In genomic region chr11:61038277-61038782, GRCm38 (mm10) we compare ENCODE assay signal across 14 mouse cellular contexts. TPM values are rescaled to one million over a fixed set of nuclear protein-coding genes. Genes with fewer than 3 reads are reported as not detected.
DNase-seq lines count a peak whose midpoint lies in the region; ATAC-seq and TF ChIP-seq lines count a peak whose summit lies in the region.
"Had no signal": no experiment of that assay in that cellular context is flagged by ENCODE, and none has a peak within 500 bp of the region (broad histone marks: within the 10 kb centered on the region; RNA-seq: fewer than 3 reads in every experiment).

No protein-coding gene starts in this region.

- H3K9ac ChIP-seq in midbrain, postnatal 0 days (replicated peaks; ENCODE audit: low read length, poor library complexity, severe bottlenecking), result no peak overlapping the region
- H3K9ac ChIP-seq in midbrain, embryonic 11.5 days (ENCODE audit: low read length), result no peak overlapping the region
- H3K9ac ChIP-seq: limb, embryonic 12.5 days had no signal

- no peaks in the 10 kb centered on the region for H3K27me3 ChIP-seq in midbrain, postnatal 0 days (ENCODE audit: insufficient read depth, low read length)
- no peaks in the 10 kb centered on the region for H3K27me3 ChIP-seq in midbrain, embryonic 11.5 days (ENCODE audit: control insufficient read depth, insufficient read depth, low read length)

- H3K4me1 ChIP-seq in midbrain, postnatal 0 days (ENCODE audit: insufficient read depth, low read length), result no peaks in the 10 kb centered on the region
- no peaks in the 10 kb centered on the region for H3K4me1 ChIP-seq in midbrain, embryonic 11.5 days (ENCODE audit: control insufficient read depth, insufficient read depth, low read length)

- peak; percentile 25 to 35 for DNase-seq in heart, adult 18-20 months
- no peak for DNase-seq in heart, postnatal 25 days (ENCODE audit: low spot score)
- peak; percentile 54 for DNase-seq in midbrain, postnatal 0 days (ENCODE audit: low spot score)
- DNase-seq in midbrain, embryonic 11.5 days (ENCODE audit: low spot score, missing footprints), result no peak
- DNase-seq in cerebellum, postnatal 25 days, result peak; percentile 77 to 79
- no peak for DNase-seq in B cell, adult 2 months
- DNase-seq in layer of hippocampus, postnatal 36 days, result no peak
- DNase-seq: lung, adult 18-20 months; thymus, postnatal 4 days had no signal

- intact Hi-C loops in heart, postnatal 25 days (cut with DNase I), result no loop called here

- no peak overlapping the region for H3K4me2 ChIP-seq in midbrain, postnatal 0 days (ENCODE audit: low read depth, low read length, poor library complexity, severe bottlenecking)
- H3K4me2 ChIP-seq in midbrain, embryonic 11.5 days, result no peak overlapping the region
- H3K4me2 ChIP-seq: limb, embryonic 12.5 days had no signal

- no peaks in the 10 kb centered on the region for H3K9me3 ChIP-seq in midbrain, postnatal 0 days (ENCODE audit: low read length)
- no peaks in the 10 kb centered on the region for H3K9me3 ChIP-seq in midbrain, embryonic 11.5 days (ENCODE audit: control insufficient read depth, low read length)
- H3K9me3 ChIP-seq: limb, embryonic 12.5 days had no signal

- 72% methylated on average over 9 of the region's 9 CpGs for WGBS in midbrain, postnatal 0 days
- 81% methylated on average over 9 of the region's 9 CpGs for WGBS in midbrain, embryonic 11.5 days

- H3K36me3 ChIP-seq in midbrain, postnatal 0 days (ENCODE audit: insufficient read depth, low read length), result no peaks in the 10 kb centered on the region
- H3K36me3 ChIP-seq in midbrain, embryonic 11.5 days (ENCODE audit: control insufficient read depth, insufficient read depth, low read length), result no peaks in the 10 kb centered on the region
- H3K36me3 ChIP-seq: limb, embryonic 12.5 days had no signal

- no peak overlapping the region for H3K4me3 ChIP-seq in midbrain, postnatal 0 days (ENCODE audit: low read depth, low read length)
- no peak overlapping the region for H3K4me3 ChIP-seq in midbrain, embryonic 11.5 days (ENCODE audit: low read depth, low read length)
- H3K4me3 ChIP-seq: limb, embryonic 12.5 days had no signal

- TF ChIP-seq CTCF in midbrain, postnatal 0 days (IDR thresholded peaks at IDR 0.05), result no peak

- ATAC-seq in midbrain, postnatal 0 days (ENCODE audit: low FRiP score), result no peak
- no peak for ATAC-seq in midbrain, embryonic 11.5 days (ENCODE audit: low FRiP score)
- peak; percentile 5; the same call in 1 of the 2 replicates for ATAC-seq in neutrophil, adult 5-6 weeks (ENCODE audit: extremely low read depth, insufficient number of reproducible peaks, low FRiP score, poor library complexity, severe bottlenecking)
- ATAC-seq: activated CD4-positive, CD25-positive, alpha-beta regulatory T cell, adult 4 months had no signal

- H3K27ac ChIP-seq in midbrain, postnatal 0 days (ENCODE audit: low read depth, low read length), result no peak overlapping the region
- no peak overlapping the region for H3K27ac ChIP-seq in midbrain, embryonic 11.5 days (ENCODE audit: low read depth, low read length)
- H3K27ac ChIP-seq: limb, embryonic 12.5 days; stomach, postnatal 0 days had no signal

RNA-seq across cellular contexts. Expression of gene Kcnj12, which starts 16.0 kb away (rescaled TPM):
- total RNA-seq in heart, adult 18-20 months (2021), result 10 to 100 TPM; 22.1 to 23.4 TPM
- 10 to 100 TPM; 25.2 to 28.6 TPM for total RNA-seq in heart, postnatal 25 days (2021)
- 20.5 and 23.6 TPM in 2 replicates for total RNA-seq in midbrain, postnatal 0 days (2014; rRNA removed)
- polyA plus RNA-seq in midbrain, postnatal 0 days (2015; fragmentation: Nextera tagmentation; extraction: Ambion mirVana), result 3.1 and 3.2 TPM in 2 replicates
- polyA plus RNA-seq in midbrain, embryonic 11.5 days (2014; fragmentation: Nextera tagmentation; extraction: Ambion mirVana), result 0.16 and 0.33 TPM in 2 replicates
- not detected in 2 replicates for total RNA-seq in neutrophil, adult 5-6 weeks (2017)
- 1 to 10 TPM; 6.0 to 6.9 TPM for total RNA-seq in layer of hippocampus, postnatal 36 days (2021)
- total RNA-seq: megakaryocyte progenitor cell, adult 5-6 weeks had no signal
- polyA plus RNA-seq: activated CD4-positive, CD25-positive, alpha-beta regulatory T cell, adult 4 months had no signal

Comparison
In these comparisons a context has a peak if more than half of its experiments do, and no peak if none do; other contexts are left out.
1. DNase-seq: peak in heart, adult 18-20 months (2 of 2), midbrain, postnatal 0 days (single experiment) and cerebellum, postnatal 25 days (2 of 2); none in heart, postnatal 25 days (single experiment), midbrain, embryonic 11.5 days (single experiment), B cell, adult 2 months (0 of 2) and layer of hippocampus, postnatal 36 days (0 of 2).